8 mouse cellular contexts compared by ENCODE assay signal in genomic region chr5:140641254-140641928, GRCm38 (mm10). TPM values are rescaled to one million over a fixed set of nuclear protein-coding genes. Genes with fewer than 3 reads are reported as not detected.
DNase-seq lines count a peak whose midpoint lies in the region; ATAC-seq lines count a peak whose summit lies in the region.

No protein-coding gene starts in this region.

- H3K9me3 ChIP-seq in liver, embryonic 13.5 days (replicated peaks): no peaks in the 10 kb centered on the region
- no peaks in the 10 kb centered on the region for H3K9me3 ChIP-seq in embryonic facial prominence, embryonic 13.5 days
- no peaks in the 10 kb centered on the region for H3K9me3 ChIP-seq in midbrain, embryonic 13.5 days

- H3K27me3 ChIP-seq in liver, embryonic 13.5 days: no peaks in the 10 kb centered on the region
- H3K27me3 ChIP-seq in embryonic facial prominence, embryonic 13.5 days: no peaks in the 10 kb centered on the region
- H3K27me3 ChIP-seq in midbrain, embryonic 13.5 days: no peaks in the 10 kb centered on the region

- 60% methylated on average over 10 of the region's 10 CpGs for WGBS in liver, embryonic 13.5 days (ENCODE audit: insufficient replicate concordance)
- WGBS in embryonic facial prominence, embryonic 13.5 days: 21% methylated on average over 10 of the region's 10 CpGs
- 81% methylated on average over 10 of the region's 10 CpGs for WGBS in midbrain, embryonic 13.5 days

- intact Hi-C loops in heart, postnatal 10 days (cut with DNase I): no loop called here

- H3K4me2 ChIP-seq in liver, embryonic 13.5 days: no peak overlapping the region
- peak overlapping the region; percentile 51 for H3K4me2 ChIP-seq in embryonic facial prominence, embryonic 13.5 days
- H3K4me2 ChIP-seq in midbrain, embryonic 13.5 days (replicated peaks): no peak overlapping the region

- H3K27ac ChIP-seq in liver, embryonic 13.5 days: peak overlapping the region; percentile 53
- H3K27ac ChIP-seq in embryonic facial prominence, embryonic 13.5 days: peak overlapping the region; percentile 93
- peak overlapping the region; percentile 47 for H3K27ac ChIP-seq in midbrain, embryonic 13.5 days

- ATAC-seq in liver, embryonic 13.5 days (ENCODE audit: low read depth): no peak
- peak; percentile 83 for ATAC-seq in embryonic facial prominence, embryonic 13.5 days (ENCODE audit: insufficient number of reproducible peaks, insufficient read depth, low FRiP score, low TSS enrichment, low read depth)
- peak; percentile 28; the same call in 1 of the 2 replicates for ATAC-seq in midbrain, embryonic 13.5 days

- no peak overlapping the region for H3K9ac ChIP-seq in liver, embryonic 13.5 days
- peak overlapping the region; percentile 57; the same call in 1 of the 2 replicates for H3K9ac ChIP-seq in embryonic facial prominence, embryonic 13.5 days
- H3K9ac ChIP-seq in midbrain, embryonic 13.5 days (replicated peaks): 0 out of 2 replicates have a peak overlapping the region, but pooled peaks have one; percentile 28

- H3K4me1 ChIP-seq in liver, embryonic 13.5 days (replicated peaks): peaks cover 76% of the 10 kb centered on the region
- peaks cover 69% of the 10 kb centered on the region for H3K4me1 ChIP-seq in embryonic facial prominence, embryonic 13.5 days
- peaks cover 82% of the 10 kb centered on the region for H3K4me1 ChIP-seq in midbrain, embryonic 13.5 days (replicated peaks)

- H3K36me3 ChIP-seq in liver, embryonic 13.5 days: peaks cover 19% of the 10 kb centered on the region
- H3K36me3 ChIP-seq in embryonic facial prominence, embryonic 13.5 days: peaks cover 70% of the 10 kb centered on the region
- H3K36me3 ChIP-seq in midbrain, embryonic 13.5 days: peaks cover 62% of the 10 kb centered on the region

- H3K4me3 ChIP-seq in liver, embryonic 13.5 days (replicated peaks): no peak overlapping the region
- H3K4me3 ChIP-seq in embryonic facial prominence, embryonic 13.5 days: 0 out of 2 replicates have a peak overlapping the region, but pooled peaks have one; percentile 19
- H3K4me3 ChIP-seq in midbrain, embryonic 13.5 days (replicated peaks): no peak overlapping the region

- no peak for DNase-seq in liver, embryonic 13.5 days
- DNase-seq in liver: no peak
- DNase-seq in heart, postnatal 10 days: peak; percentile 62 to 64
- DNase-seq in ovary, postnatal 36 days (ENCODE audit: low spot score): no peak
- DNase-seq in frontal cortex, postnatal 10 days (ENCODE audit: low spot score in 2 of 2): no peak
- DNase-seq in cerebellum, postnatal 25 days: no peak

RNA-seq across cellular contexts. Expression of gene Ttyh3, which starts 7.4 kb away (rescaled TPM):
- 4.8 and 4.9 TPM in 2 replicates for polyA plus RNA-seq in liver, embryonic 13.5 days (2015; fragmentation: Nextera tagmentation; extraction: Ambion mirVana)
- polyA plus RNA-seq in embryonic facial prominence, embryonic 13.5 days (2015; fragmentation: Nextera tagmentation; extraction: Ambion mirVana): 45.0 and 47.6 TPM in 2 replicates
- 10 to 100 TPM; 58.4 to 61.4 TPM for total RNA-seq in heart, postnatal 10 days (2021)
- polyA plus RNA-seq in midbrain, embryonic 13.5 days (2015; fragmentation: Nextera tagmentation; extraction: Ambion mirVana): 53.6 and 76.6 TPM in 2 replicates

RNA-seq across cellular contexts. Expression of gene Lfng, which starts 34.3 kb away (rescaled TPM):
- 7.6 and 8.0 TPM in 2 replicates for polyA plus RNA-seq in liver, embryonic 13.5 days (2015; fragmentation: Nextera tagmentation; extraction: Ambion mirVana)
- 20.6 and 21.8 TPM in 2 replicates for polyA plus RNA-seq in embryonic facial prominence, embryonic 13.5 days (2015; fragmentation: Nextera tagmentation; extraction: Ambion mirVana)
- total RNA-seq in heart, postnatal 10 days (2021): 10 to 100 TPM; 14.1 to 15.7 TPM
- 25.0 and 25.7 TPM in 2 replicates for polyA plus RNA-seq in midbrain, embryonic 13.5 days (2015; fragmentation: Nextera tagmentation; extraction: Ambion mirVana)

Comparison
In these comparisons a context has a peak if more than half of its experiments do, and no peak if none do; other contexts are left out.
1. DNase-seq: peak in heart, postnatal 10 days (2 of 2); none in liver, embryonic 13.5 days (single experiment), liver (single experiment), ovary, postnatal 36 days (single experiment), frontal cortex, postnatal 10 days (0 of 2) and cerebellum, postnatal 25 days (0 of 2).
2. Peak in every context shown above with its lines, with median percentiles within 50 percentile points of each other: H3K27ac ChIP-seq.